Mouse (Mus musculus): ENCODE measurements around the gene Smad1. TPM values are rescaled to one million over a fixed set of nuclear protein-coding genes. Genes with fewer than 3 reads are reported as not detected.

Smad1 gene
- polyA plus RNA-seq, 1 experiment from 2014 or later, result 52.3 TPM

DNA sequence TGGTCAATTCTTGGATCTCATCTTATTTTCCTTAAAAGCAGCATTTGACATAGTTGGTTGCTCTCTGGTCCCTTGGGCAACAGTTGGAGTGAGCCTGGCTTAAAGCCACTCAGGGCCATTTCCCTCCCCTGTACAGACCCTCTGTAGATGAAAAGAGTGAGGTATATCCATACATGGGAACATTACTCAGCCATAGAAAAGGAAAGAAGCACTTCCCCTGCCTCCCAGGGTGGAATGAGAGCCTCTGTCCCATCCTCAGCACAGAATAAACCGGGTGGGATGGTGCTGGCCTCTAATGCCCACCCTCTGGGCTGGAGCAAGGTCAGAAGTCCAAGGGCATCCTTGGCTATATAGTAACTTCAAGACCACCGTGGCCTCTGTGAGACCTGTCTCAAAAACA lies 1.4 kb upstream of the Smad1 start:
- Histone ChIP-seq H3K9ac (ENCODE audit: low read length) (no peak overlapping the region), H3K4me2 (ENCODE audit: low read length) (no peak overlapping the region), H3K4me1 (replicated peaks; ENCODE audit: control insufficient read depth, insufficient read depth, low read length) (peaks cover 16% of the 10 kb centered on the region), H3K9me3 (ENCODE audit: control insufficient read depth, low read length) (no peaks in the 10 kb centered on the region), H3K4me3 (ENCODE audit: low read depth, low read length) (no peak overlapping the region), H3K36me3 (ENCODE audit: control insufficient read depth, insufficient read depth, low read length) (0 out of 2 replicates have a peak, but pooled peaks cover 2% of the 10 kb centered on the region), H3K27ac (ENCODE audit: low read depth) (no peak overlapping the region), H3K27me3 (replicated peaks; ENCODE audit: control insufficient read depth, insufficient read depth, low read length) (no peaks in the 10 kb centered on the region)
- 72% methylated on average over 2 of the region's 2 CpGs for WGBS
- DNase-seq (ENCODE audit: low spot score) (no peak), ATAC-seq (replicated peaks; ENCODE audit: low FRiP score, low TSS enrichment, low read depth) (no peak)

GRCm38 (mm10) chr8:79398251-79398981 lies 902 bp downstream of the Smad1 start:
- under 1% methylated on average over 54 of the region's 68 CpGs for WGBS
- peak overlapping the region; percentile 65 for H3K4me2 ChIP-seq (ENCODE audit: low read length)
- no peaks in the 10 kb centered on the region for H3K9me3 ChIP-seq (ENCODE audit: control insufficient read depth, low read length)
- H3K36me3 ChIP-seq (ENCODE audit: control insufficient read depth, insufficient read depth, low read length), result 0 out of 2 replicates have a peak, but pooled peaks cover 2% of the 10 kb centered on the region
- ATAC-seq (replicated peaks; ENCODE audit: low FRiP score, low TSS enrichment, low read depth), result peak; percentile 53
- peak overlapping the region; percentile 86 for H3K4me3 ChIP-seq (ENCODE audit: low read depth, low read length)
- peaks cover 21% of the 10 kb centered on the region for H3K4me1 ChIP-seq (replicated peaks; ENCODE audit: control insufficient read depth, insufficient read depth, low read length)
- H3K27me3 ChIP-seq (replicated peaks; ENCODE audit: control insufficient read depth, insufficient read depth, low read length), result no peaks in the 10 kb centered on the region
- H3K9ac ChIP-seq (ENCODE audit: low read length), result peak overlapping the region; percentile 96
- H3K27ac ChIP-seq (ENCODE audit: low read depth), result peak overlapping the region; percentile 99
- peak; percentile 85 for DNase-seq (ENCODE audit: low spot score)

DNA sequence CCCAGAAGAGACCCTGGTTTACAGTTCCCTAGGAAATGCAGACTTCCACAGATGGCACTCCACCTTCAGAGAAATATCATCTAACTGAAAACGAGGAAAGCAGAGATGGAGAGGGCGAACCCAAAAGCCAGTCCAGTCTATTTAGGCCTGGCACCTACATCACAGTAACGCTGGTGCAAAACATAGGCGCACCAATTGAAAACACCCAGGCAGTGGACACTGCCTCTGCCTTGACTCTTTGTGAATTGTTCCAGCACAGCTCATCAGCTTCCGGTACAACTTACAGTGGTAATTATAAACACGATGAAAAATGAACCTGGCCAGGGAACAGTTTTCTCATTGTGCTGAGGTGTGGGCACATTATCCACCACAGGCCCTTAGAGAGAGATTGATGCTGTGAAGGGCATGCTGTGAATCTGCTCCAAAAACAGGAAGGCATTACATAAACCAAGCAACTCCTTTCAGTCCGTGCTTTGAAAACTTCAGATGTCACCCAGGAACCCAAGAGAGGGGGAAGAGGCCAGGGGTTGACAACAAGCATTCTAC lies 1.5 kb downstream of the Smad1 start:
- 15% methylated on average over 7 of the region's 7 CpGs for WGBS
- H3K4me2 ChIP-seq (ENCODE audit: low read length), result peak overlapping the region; percentile 65
- DNase-seq (ENCODE audit: low spot score) (no peak), ATAC-seq (replicated peaks; ENCODE audit: low FRiP score, low TSS enrichment, low read depth) (no peak)
- no peaks in the 10 kb centered on the region for H3K9me3 ChIP-seq (ENCODE audit: control insufficient read depth, low read length)
- 0 out of 2 replicates have a peak, but pooled peaks cover 2% of the 10 kb centered on the region for H3K36me3 ChIP-seq (ENCODE audit: control insufficient read depth, insufficient read depth, low read length)
- peaks cover 25% of the 10 kb centered on the region for H3K4me1 ChIP-seq (replicated peaks; ENCODE audit: control insufficient read depth, insufficient read depth, low read length)
- H3K27ac ChIP-seq (ENCODE audit: low read depth), result peak overlapping the region; percentile 99
- peak overlapping the region; percentile 86 for H3K4me3 ChIP-seq (ENCODE audit: low read depth, low read length)
- peak overlapping the region; percentile 96 for H3K9ac ChIP-seq (ENCODE audit: low read length)
- H3K27me3 ChIP-seq (replicated peaks; ENCODE audit: control insufficient read depth, insufficient read depth, low read length), result no peaks in the 10 kb centered on the region

GRCm38 (mm10) chr8:79396911-79397310 lies 2.4 kb downstream of the Smad1 start:
- Histone ChIP-seq H3K9ac (ENCODE audit: low read length) (no peak overlapping the region), H3K4me1 (replicated peaks; ENCODE audit: control insufficient read depth, insufficient read depth, low read length) (peaks cover 30% of the 10 kb centered on the region), H3K27ac (ENCODE audit: low read depth) (no peak overlapping the region; the same call in 1 of the 2 replicates), H3K4me2 (ENCODE audit: low read length) (peak overlapping the region; percentile 65; the same call in 1 of the 2 replicates), H3K36me3 (ENCODE audit: control insufficient read depth, insufficient read depth, low read length) (0 out of 2 replicates have a peak, but pooled peaks cover 2% of the 10 kb centered on the region), H3K27me3 (replicated peaks; ENCODE audit: control insufficient read depth, insufficient read depth, low read length) (no peaks in the 10 kb centered on the region), H3K4me3 (ENCODE audit: low read depth, low read length) (no peak overlapping the region), H3K9me3 (ENCODE audit: control insufficient read depth, low read length) (no peaks in the 10 kb centered on the region)
- DNase-seq (ENCODE audit: low spot score) (no peak), ATAC-seq (replicated peaks; ENCODE audit: low FRiP score, low TSS enrichment, low read depth) (no peak)
- WGBS, result 55% methylated on average over 6 of the region's 6 CpGs

- 50% methylated on average over 9 of the region's 9 CpGs for WGBS
- peaks cover 30% of the 10 kb centered on the region for H3K4me1 ChIP-seq (replicated peaks; ENCODE audit: control insufficient read depth, insufficient read depth, low read length)
- no peak for DNase-seq (ENCODE audit: low spot score)
Measured at GRCm38 (mm10) chr8:79394009-79394408, 5.3 kb downstream of the Smad1 start.

DNA sequence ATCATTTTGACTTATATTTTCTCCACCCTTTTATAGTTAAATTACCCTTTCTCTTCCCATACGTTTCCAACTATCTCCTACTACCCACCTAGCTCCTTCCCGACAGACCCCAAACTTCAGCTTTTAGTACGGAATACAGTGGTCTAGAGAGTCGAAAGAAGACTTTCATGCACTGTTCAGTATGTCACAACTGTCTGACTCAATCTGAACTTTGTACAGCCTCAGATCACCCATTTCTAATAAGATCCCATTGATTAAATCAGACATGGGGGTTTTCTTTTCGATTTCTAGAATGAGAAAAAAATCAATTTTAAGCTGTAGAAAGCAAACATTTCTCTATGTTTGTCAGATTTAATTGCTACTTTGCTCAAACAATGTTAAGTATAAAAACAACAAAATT lies 6.1 kb downstream of the Smad1 start:
- DNase-seq (ENCODE audit: low spot score) (no peak), ATAC-seq (replicated peaks; ENCODE audit: low FRiP score, low TSS enrichment, low read depth) (no peak)
- Histone ChIP-seq H3K4me3 (ENCODE audit: low read depth, low read length) (no peak overlapping the region), H3K27ac (ENCODE audit: low read depth) (no peak overlapping the region), H3K27me3 (replicated peaks; ENCODE audit: control insufficient read depth, insufficient read depth, low read length) (no peaks in the 10 kb centered on the region), H3K9me3 (ENCODE audit: control insufficient read depth, low read length) (no peaks in the 10 kb centered on the region), H3K4me2 (ENCODE audit: low read length) (no peak overlapping the region), H3K36me3 (ENCODE audit: control insufficient read depth, insufficient read depth, low read length) (0 out of 2 replicates have a peak, but pooled peaks cover 2% of the 10 kb centered on the region), H3K9ac (ENCODE audit: low read length) (no peak overlapping the region), H3K4me1 (replicated peaks; ENCODE audit: control insufficient read depth, insufficient read depth, low read length) (peaks cover 30% of the 10 kb centered on the region)
- WGBS, result 83% methylated on average over 5 of the region's 5 CpGs

More at GRCm38 (mm10) chr8:79394009-79394408, 5.3 kb downstream of the Smad1 start:
- Histone ChIP-seq H3K36me3 (ENCODE audit: control insufficient read depth, insufficient read depth, low read length) (0 out of 2 replicates have a peak, but pooled peaks cover 2% of the 10 kb centered on the region), H3K9me3 (ENCODE audit: control insufficient read depth, low read length) (no peaks in the 10 kb centered on the region), H3K9ac (ENCODE audit: low read length) (no peak overlapping the region), H3K27me3 (replicated peaks; ENCODE audit: control insufficient read depth, insufficient read depth, low read length) (no peaks in the 10 kb centered on the region), H3K4me3 (ENCODE audit: low read depth, low read length) (no peak overlapping the region), H3K27ac (ENCODE audit: low read depth) (no peak overlapping the region), H3K4me2 (ENCODE audit: low read length) (no peak overlapping the region)
- no peak for ATAC-seq (replicated peaks; ENCODE audit: low FRiP score, low TSS enrichment, low read depth)

DNA sequence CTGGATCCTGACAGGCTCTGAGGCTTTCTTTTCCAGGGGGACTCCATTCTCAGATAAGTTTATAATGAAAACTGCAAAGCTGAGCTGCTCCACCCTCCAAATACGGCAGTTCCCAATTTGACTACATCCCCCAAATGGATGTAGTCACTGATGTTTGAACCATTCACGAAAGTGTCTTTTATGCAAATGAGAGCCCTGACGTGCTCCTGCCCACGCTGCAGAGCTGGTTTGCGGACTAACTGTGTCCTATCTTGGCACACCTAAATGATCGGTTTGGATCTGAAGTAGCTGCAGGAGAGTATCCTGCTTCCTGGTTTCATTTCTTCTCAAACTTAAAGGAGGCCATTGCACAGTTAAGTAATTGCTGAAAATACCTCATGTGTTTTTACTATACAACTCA lies 6.7 kb downstream of the Smad1 start:
- Histone ChIP-seq H3K4me1 (replicated peaks; ENCODE audit: control insufficient read depth, insufficient read depth, low read length) (peaks cover 27% of the 10 kb centered on the region), H3K4me2 (ENCODE audit: low read length) (no peak overlapping the region), H3K9ac (ENCODE audit: low read length) (no peak overlapping the region), H3K27me3 (replicated peaks; ENCODE audit: control insufficient read depth, insufficient read depth, low read length) (no peaks in the 10 kb centered on the region), H3K9me3 (ENCODE audit: control insufficient read depth, low read length) (no peaks in the 10 kb centered on the region), H3K36me3 (ENCODE audit: control insufficient read depth, insufficient read depth, low read length) (0 out of 2 replicates have a peak, but pooled peaks cover 2% of the 10 kb centered on the region), H3K4me3 (ENCODE audit: low read depth, low read length) (no peak overlapping the region), H3K27ac (ENCODE audit: low read depth) (no peak overlapping the region)
- ATAC-seq (replicated peaks; ENCODE audit: low FRiP score, low TSS enrichment, low read depth), result no peak
- 65% methylated on average over 6 of the region's 6 CpGs for WGBS
- no peak for DNase-seq (ENCODE audit: low spot score)

GRCm38 (mm10) chr8:79391454-79391853 lies 7.9 kb downstream of the Smad1 start:
- Histone ChIP-seq H3K27me3 (replicated peaks; ENCODE audit: control insufficient read depth, insufficient read depth, low read length) (no peaks in the 10 kb centered on the region), H3K4me1 (replicated peaks; ENCODE audit: control insufficient read depth, insufficient read depth, low read length) (peaks cover 17% of the 10 kb centered on the region), H3K27ac (ENCODE audit: low read depth) (no peak overlapping the region), H3K4me2 (ENCODE audit: low read length) (no peak overlapping the region), H3K36me3 (ENCODE audit: control insufficient read depth, insufficient read depth, low read length) (0 out of 2 replicates have a peak, but pooled peaks cover 2% of the 10 kb centered on the region), H3K4me3 (ENCODE audit: low read depth, low read length) (no peak overlapping the region), H3K9ac (ENCODE audit: low read length) (no peak overlapping the region), H3K9me3 (ENCODE audit: control insufficient read depth, low read length) (no peaks in the 10 kb centered on the region)
- no peak for DNase-seq (ENCODE audit: low spot score)
- 0 out of 2 replicates have a peak, but pooled peaks have one; percentile 27 for ATAC-seq (replicated peaks; ENCODE audit: low FRiP score, low TSS enrichment, low read depth)
- WGBS, result 89% methylated on average over 13 of the region's 13 CpGs

All from intestine, embryonic 14.5 days (tissue).